Mouse (Mus musculus): Measurements from ENCODE around the gene Fut7. TPM values are rescaled to one million over a fixed set of nuclear protein-coding genes. Genes with fewer than 3 reads are reported as not detected.

Fut7 gene
- total and polyA plus RNA-seq, 3 experiments = 0.08 to 0.21 TPM; not detected in 1

GRCm38 (mm10) chr2:25402377-25402971 is 20.6 kb upstream of the Fut7 start (continued):
- TF ChIP-seq BHLHE40 (IDR thresholded peaks at IDR 0.05; ENCODE audit: borderline replicate concordance, low read depth, low read length) = no peak
- no peak for TF ChIP-seq USF2 (IDR thresholded peaks at IDR 0.05; ENCODE audit: borderline replicate concordance in 1 of 2, insufficient read depth in 1 of 2, low read depth in 1 of 2, low read length in 2 of 2)

GRCm38 (mm10) chr2:25402972-25403601 is 20.0 kb upstream of the Fut7 start:
- no peak for DNase-seq (ENCODE audit: low read depth, low spot score)
- H3K4me1 ChIP-seq (ENCODE audit: control insufficient read depth in 1 of 2, insufficient read depth in 2 of 2, low read length in 2 of 2) = no peaks in the 10 kb centered on the region
- TF ChIP-seq ZKSCAN1 (IDR thresholded peaks at IDR 0.05; ENCODE audit: low read depth, low read length) = no peak
- TF ChIP-seq MYB (IDR thresholded peaks at IDR 0.05; ENCODE audit: low read depth, low read length) = no peak
- no peak for TF ChIP-seq EP300 (IDR thresholded peaks at IDR 0.05; ENCODE audit: low read depth in 1 of 2, low read length in 2 of 2)
- H3K36me3 ChIP-seq (ENCODE audit: control insufficient read depth in 1 of 2, insufficient read depth in 2 of 2, low read length in 2 of 2) = no peaks in the 10 kb centered on the region
- H3K27me3 ChIP-seq (ENCODE audit: control insufficient read depth in 1 of 2, insufficient read depth in 2 of 2, low read length in 2 of 2) = peaks cover 0 to 3% of the 10 kb centered on the region in 2 experiments; a peak in 1 of 4 replicates
- no peaks in the 10 kb centered on the region for H3K9me3 ChIP-seq (replicated peaks; ENCODE audit: insufficient read depth, low read length)
- no peak overlapping the region for H3K9ac ChIP-seq (ENCODE audit: control insufficient read depth, low read depth, low read length, poor library complexity, severe bottlenecking)
- H3K27ac ChIP-seq (ENCODE audit: control insufficient read depth, low read depth, low read length) = no peak overlapping the region
- H3K79me2 ChIP-seq (ENCODE audit: control insufficient read depth, insufficient read depth, low read length, poor library complexity) = no peaks in the 10 kb centered on the region
- no peak overlapping the region for H3K4me3 ChIP-seq (ENCODE audit: control insufficient read depth in 1 of 2, insufficient read depth in 1 of 2, low read depth in 2 of 2, low read length in 2 of 2)

GRCm38 (mm10) chr2:25403994-25404393 is 19.1 kb upstream of the Fut7 start:
- H3K4me3 ChIP-seq (ENCODE audit: control insufficient read depth in 1 of 2, insufficient read depth in 1 of 2, low read depth in 2 of 2, low read length in 2 of 2) = no peak overlapping the region
- no peak overlapping the region for H3K27ac ChIP-seq (ENCODE audit: control insufficient read depth, low read depth, low read length)
- TF ChIP-seq NRF1 (IDR thresholded peaks at IDR 0.05; ENCODE audit: insufficient read depth, low read depth, low read length, poor library complexity, severe bottlenecking) = no peak
- no peak for TF ChIP-seq GABPA (IDR thresholded peaks at IDR 0.05; ENCODE audit: low read depth, low read length)
- TF ChIP-seq POLR2AphosphoS5 (IDR thresholded peaks at IDR 0.05; ENCODE audit: borderline replicate concordance, low read depth, low read length) = no peak
- no peak for TF ChIP-seq MYC (IDR thresholded peaks at IDR 0.05; ENCODE audit: low read depth, low read length)
- no peak for TF ChIP-seq POLR2A (IDR thresholded peaks at IDR 0.05; ENCODE audit: control insufficient read depth in 1 of 2, insufficient read depth in 1 of 2, low read depth in 1 of 2, low read length in 2 of 2, poor library complexity in 1 of 2)
- TF ChIP-seq TAL1 (IDR thresholded peaks at IDR 0.05; ENCODE audit: low read length) = no peak
- no peak for TF ChIP-seq HCFC1 (IDR thresholded peaks at IDR 0.05; ENCODE audit: low read depth, low read length)
- TF ChIP-seq BHLHE40 (IDR thresholded peaks at IDR 0.05; ENCODE audit: borderline replicate concordance, low read depth, low read length) = no peak
- no peak for TF ChIP-seq CTCF (IDR thresholded peaks at IDR 0.05 in 2 of 3, conservative IDR thresholded peaks at IDR 0.05 in 1 of 3; ENCODE audit: control insufficient read depth in 1 of 3, insufficient read depth in 1 of 3, low read depth in 2 of 3, low read length in 3 of 3, poor library complexity in 1 of 3, severe bottlenecking in 1 of 3)
- TF ChIP-seq MEF2A (IDR thresholded peaks at IDR 0.05; ENCODE audit: extremely low read depth, insufficient replicate concordance, low read depth, low read length, poor library complexity, severe bottlenecking) = no peak
- TF ChIP-seq TBP (IDR thresholded peaks at IDR 0.05; ENCODE audit: low read depth, low read length) = no peak
- no peak for TF ChIP-seq MXI1 (IDR thresholded peaks at IDR 0.05; ENCODE audit: low read depth, low read length)
- TF ChIP-seq USF1 (IDR thresholded peaks at IDR 0.05; ENCODE audit: low read depth, low read length) = no peak
- no peak for TF ChIP-seq ZKSCAN1 (IDR thresholded peaks at IDR 0.05; ENCODE audit: low read depth, low read length)
- TF ChIP-seq GATA1 (IDR thresholded peaks at IDR 0.05; ENCODE audit: low read depth, low read length) = no peak
- H3K4me1 ChIP-seq (ENCODE audit: control insufficient read depth in 1 of 2, insufficient read depth in 2 of 2, low read length in 2 of 2) = no peaks in the 10 kb centered on the region
- H3K36me3 ChIP-seq (ENCODE audit: control insufficient read depth in 1 of 2, insufficient read depth in 2 of 2, low read length in 2 of 2) = no peaks in the 10 kb centered on the region
- 0 out of 4 replicates have a peak, but pooled peaks cover 0 to under 1% of the 10 kb centered on the region in 2 experiments for H3K27me3 ChIP-seq (ENCODE audit: control insufficient read depth in 1 of 2, insufficient read depth in 2 of 2, low read length in 2 of 2)
- no peaks in the 10 kb centered on the region for H3K79me2 ChIP-seq (ENCODE audit: control insufficient read depth, insufficient read depth, low read length, poor library complexity)
- no peaks in the 10 kb centered on the region for H3K9me3 ChIP-seq (replicated peaks; ENCODE audit: insufficient read depth, low read length)
- H3K9ac ChIP-seq (ENCODE audit: control insufficient read depth, low read depth, low read length, poor library complexity, severe bottlenecking) = no peak overlapping the region
- no peak for DNase-seq (ENCODE audit: low read depth, low spot score)
